Mouse (Mus musculus): Measurements from ENCODE around the gene Sorcs3.

The Sorcs3 gene

DNA sequence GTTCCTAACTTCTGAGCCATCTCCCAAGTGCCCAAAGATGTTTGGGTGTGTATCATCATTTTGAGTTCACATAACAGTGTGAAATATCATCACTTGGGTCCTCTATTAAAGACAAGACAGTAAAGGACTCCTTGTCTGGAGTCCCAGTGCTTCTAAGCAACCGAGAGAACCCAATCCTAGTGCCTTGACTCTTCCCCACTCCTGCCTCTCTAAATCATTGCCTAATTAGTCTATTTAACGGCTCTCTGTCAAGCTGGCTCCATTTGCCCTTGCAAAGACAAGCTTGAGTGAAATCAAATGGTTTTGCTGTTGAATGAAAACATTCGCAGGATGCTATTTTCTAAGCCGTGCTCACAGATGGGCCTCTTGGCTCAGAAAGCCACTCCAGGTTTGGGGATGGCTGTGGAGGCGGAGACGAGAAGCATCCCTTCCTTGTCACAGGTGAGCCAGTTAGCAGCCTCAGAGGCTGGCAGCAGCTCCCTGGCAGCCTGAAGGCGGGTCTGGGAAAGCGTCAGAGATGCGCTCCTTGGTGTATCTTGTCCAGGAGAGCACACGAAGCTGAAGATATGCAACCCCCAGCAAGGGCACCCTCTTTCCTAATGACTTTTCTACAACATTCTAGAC lies 79.9 kb downstream of the Sorcs3 start:
- DNase-seq (ENCODE audit: low read depth, low spot score), result no peak

DNA sequence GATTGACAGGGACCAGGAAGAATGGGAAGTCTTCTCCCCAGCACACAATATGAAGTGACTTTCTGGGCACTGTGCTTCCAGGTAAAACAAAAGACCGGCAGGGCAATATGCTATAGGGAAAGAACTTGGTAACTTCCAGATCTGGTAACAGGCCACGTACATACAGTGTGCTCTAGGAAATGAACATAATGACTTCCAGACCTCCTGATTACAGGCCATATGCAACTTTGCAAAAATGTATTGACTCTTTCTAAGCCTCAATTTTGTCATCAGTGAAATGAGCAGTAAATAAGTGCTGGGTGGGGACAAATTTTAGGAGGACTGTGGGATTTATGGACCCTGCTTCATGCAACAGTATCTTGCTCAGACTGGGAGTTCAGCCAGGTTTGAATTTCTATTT lies 88.4 kb downstream of the Sorcs3 start:
- DNase-seq (ENCODE audit: low read depth, low spot score), result no peak

- DNase-seq (ENCODE audit: low read depth, low spot score), result no peak
Measured at GRCm38 (mm10) chr19:48298384-48298783, 92.6 kb downstream of the Sorcs3 start.

DNA sequence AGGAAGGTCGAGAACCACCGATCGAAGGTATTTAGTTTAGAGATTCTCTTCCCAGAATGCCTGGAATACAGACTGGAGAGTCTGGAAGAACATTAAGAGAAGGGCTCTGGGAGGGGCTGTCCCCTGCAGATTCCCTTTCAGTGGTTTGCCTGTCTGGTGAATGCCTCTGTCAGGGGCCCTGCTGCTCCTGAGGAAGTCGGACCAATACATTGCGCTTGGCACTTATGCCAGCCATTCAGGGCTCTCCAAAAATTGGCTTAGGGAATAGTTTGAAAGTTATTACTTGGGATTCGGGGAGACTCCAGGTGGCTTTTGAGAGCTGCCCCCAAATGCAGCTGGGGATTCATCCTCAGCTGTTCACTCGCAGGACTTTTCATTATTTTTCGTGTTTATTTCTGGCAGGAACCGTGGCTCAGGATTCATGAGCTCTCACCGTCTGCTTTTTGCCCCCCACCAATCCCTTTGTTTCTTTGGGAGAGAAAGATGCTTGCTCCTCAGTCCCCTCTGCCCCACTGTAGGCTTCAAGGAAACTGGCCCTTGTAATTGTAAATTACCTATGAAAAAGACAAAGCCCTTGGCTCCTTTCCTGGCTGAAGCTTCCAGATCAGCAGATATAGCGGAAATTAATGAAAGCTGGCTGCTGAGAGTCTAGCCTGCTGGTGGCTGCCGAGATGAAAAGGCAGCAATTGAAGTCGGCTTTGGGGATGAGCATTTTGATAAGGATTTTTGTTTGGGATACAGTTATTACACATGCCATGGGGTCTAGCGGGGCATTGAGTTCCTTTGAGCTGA lies 94.8 kb downstream of the Sorcs3 start:
- no peak for DNase-seq (ENCODE audit: low read depth, low spot score)

DNA sequence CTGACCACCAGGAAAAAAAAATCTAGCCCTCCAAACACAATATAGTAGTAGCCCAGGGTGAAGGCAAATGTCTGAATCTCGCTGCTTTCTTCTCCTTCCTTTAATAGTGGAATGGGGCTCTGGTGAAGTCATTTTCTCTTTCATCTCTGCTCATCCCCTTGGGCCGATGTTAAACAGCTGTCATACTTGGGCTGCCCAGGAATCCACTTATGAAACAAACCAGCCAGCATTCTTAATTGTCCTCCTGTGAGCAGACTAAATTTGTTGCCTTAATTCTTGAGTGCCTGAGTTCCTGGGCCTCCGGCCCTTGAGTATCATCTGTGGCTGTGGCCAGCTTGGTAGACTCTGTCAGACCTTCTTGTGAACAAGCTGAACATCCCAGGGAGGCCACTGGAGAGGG lies 95.5 kb downstream of the Sorcs3 start:
- no peak for DNase-seq (ENCODE audit: low read depth, low spot score)

DNA sequence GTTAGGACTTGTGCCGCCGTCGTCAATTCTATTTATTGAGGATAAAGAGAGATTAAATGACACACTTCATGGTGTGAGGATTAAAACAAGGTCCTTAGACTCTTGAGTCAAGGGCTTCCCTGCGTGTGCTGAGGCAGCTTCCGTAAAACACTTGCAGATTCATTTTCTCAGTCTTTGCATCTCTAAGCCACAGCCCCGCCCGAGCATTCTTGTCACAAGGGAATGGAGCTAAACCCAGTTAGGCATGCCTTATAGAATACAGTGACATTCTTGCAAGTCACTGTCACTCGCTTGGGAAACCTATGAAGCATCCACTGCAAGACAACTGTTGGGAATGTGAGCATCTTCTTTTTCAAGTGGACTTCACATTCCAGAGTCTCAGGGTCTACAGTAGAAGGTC lies 102.5 kb downstream of the Sorcs3 start:
- DNase-seq (ENCODE audit: low read depth, low spot score), result no peak

DNA sequence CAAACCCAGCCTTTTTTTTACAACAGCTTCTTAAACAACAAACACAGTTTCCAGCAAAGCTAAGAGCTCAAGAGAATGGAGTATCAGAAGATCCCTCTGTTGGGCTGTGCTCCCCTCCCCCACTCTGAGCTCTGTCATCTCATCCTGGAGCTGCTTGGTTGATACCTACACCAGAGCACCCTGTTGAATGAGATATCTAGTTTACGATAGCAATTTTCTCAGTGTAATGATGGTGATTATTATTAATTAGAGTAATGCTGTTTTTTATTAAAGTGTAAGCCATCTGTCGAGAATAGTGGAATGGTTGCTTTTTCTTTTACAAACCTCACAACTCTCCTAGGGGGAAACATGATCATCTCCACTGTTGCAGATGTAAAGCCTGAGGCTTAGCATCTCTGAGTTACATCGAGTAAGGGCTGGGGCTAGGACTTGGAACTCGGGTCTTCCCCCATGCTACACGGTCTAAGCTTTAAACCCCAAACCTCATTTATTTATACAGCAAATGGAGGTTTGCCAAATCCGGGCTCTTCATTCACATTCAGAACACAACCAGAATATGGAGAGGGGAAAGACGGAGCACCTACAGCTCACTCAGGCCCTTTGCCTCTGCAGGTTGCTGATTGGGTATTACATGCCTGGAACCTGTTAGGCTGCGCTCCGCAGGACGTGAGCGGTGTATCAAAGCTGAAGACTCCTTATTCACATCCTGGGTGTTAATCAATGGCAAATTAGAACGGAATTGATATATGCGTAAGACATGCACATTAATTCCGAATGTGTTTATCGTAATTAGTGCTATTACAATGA lies 103.9 kb downstream of the Sorcs3 start:
- DNase-seq (ENCODE audit: low read depth, low spot score), result no peak

- DNase-seq (ENCODE audit: low read depth, low spot score), result no peak
Measured at GRCm38 (mm10) chr19:48310338-48310710, 104.5 kb downstream of the Sorcs3 start.

- no peak for DNase-seq (ENCODE audit: low read depth, low spot score)
Measured at GRCm38 (mm10) chr19:48313776-48314175, 108.0 kb downstream of the Sorcs3 start.

GRCm38 (mm10) chr19:48327115-48327514 lies 121.3 kb downstream of the Sorcs3 start:
- DNase-seq (ENCODE audit: low read depth, low spot score), result no peak

DNA sequence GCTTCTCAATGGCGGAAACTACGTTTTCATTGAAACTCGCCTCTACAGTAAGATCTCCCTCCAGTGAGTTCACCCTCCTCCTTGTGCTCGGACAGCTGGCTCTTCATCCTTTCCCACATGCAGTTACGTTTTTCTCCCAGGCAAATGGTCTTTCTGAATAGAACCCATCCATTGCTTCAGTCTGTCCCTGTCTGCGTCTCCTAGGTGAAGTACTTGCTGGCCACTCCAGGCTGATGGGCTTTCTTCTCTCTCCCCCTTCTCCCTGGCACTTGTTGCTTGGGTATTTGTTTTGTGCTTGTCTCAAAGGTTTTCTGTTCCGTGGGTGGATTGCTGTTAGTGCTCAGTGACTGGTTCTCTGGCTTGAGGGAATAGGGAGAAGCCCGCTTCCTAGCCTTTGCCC lies 122.3 kb downstream of the Sorcs3 start:
- no peak for DNase-seq (ENCODE audit: low read depth, low spot score)

DNA sequence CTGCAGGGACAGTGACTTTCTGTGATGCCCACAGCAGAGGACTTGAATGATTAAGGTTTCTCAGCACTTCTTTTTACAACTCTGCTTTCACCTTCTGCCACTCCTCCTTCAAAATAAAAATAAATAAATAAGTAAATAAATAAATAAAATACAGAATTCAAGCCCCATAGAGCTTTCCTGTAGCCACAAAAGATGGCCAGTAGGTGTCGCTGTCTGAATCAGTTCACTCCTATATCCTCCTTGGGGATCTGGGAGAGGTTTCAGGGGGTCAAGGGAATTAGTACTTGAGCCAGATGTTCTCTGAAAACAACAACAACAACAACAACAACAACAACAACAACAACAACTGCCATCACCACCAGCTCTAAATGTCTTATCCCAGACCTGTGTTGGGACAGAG lies 125.8 kb downstream of the Sorcs3 start:
- no peak for DNase-seq (ENCODE audit: low read depth, low spot score)

DNA sequence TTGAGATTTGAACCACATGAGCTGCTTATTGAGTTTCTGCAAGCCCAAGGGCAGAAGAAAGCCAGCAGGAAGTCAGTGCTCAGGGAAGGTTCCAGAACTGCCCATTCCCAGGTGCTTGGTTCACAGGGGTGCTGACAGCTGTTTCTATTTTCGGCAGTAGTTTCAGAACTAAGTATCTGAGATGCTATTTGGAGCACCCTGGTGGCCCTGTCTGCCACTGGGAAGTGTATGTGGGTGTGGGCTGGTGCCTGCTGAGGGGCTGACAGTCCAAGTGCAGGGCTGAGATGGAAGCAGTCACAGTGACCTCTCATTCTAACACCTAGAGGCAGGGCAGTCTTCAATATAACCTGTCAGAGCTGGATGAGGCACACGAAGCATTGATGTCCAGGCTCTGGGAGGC lies 127.3 kb downstream of the Sorcs3 start:
- DNase-seq (ENCODE audit: low read depth, low spot score), result no peak

- DNase-seq (ENCODE audit: low read depth, low spot score), result no peak
Measured at GRCm38 (mm10) chr19:48337461-48337860, 131.6 kb downstream of the Sorcs3 start.

DNA sequence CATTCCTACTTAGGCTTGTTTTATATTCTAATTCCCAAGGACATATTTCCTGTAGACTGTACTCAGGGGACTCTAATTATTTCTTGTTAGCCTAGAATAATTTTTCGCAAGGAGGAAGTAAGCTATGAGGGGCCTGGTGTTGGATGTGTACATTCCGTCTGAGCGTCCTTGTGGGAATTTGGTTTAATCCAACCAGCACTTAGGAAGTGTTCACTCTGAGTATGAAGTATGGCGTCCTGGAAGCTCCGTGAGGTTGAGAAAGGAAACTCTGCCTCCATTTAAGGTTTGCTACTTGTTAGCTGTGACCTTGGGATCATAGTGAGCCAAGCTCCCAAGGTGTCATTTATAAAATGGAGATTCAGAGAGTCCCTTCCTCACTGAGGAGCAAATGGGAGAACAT lies 132.3 kb downstream of the Sorcs3 start:
- no peak for DNase-seq (ENCODE audit: low read depth, low spot score)

- DNase-seq (ENCODE audit: low read depth, low spot score), result no peak
Measured at GRCm38 (mm10) chr19:48342770-48343169, 136.9 kb downstream of the Sorcs3 start.

DNA sequence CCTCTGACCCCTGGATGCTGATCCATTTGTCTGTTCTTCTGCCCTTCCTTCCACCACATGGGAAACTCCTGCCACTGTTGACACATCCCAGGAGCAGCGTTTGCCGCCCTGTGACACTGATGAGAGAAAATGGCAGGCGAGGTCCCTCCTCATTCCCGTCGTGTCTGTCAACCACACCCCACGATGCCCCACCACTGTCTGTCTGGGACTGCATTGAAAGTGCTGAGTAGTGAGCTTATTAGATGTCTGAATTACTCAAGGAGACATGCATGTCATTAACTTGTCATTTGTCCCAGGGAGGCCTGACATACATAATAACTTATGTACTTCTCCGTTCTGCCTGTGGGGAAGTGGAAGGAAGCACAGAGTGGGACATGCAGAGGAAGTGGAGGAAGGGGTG lies 137.6 kb downstream of the Sorcs3 start:
- DNase-seq (ENCODE audit: low read depth, low spot score), result no peak

DNA sequence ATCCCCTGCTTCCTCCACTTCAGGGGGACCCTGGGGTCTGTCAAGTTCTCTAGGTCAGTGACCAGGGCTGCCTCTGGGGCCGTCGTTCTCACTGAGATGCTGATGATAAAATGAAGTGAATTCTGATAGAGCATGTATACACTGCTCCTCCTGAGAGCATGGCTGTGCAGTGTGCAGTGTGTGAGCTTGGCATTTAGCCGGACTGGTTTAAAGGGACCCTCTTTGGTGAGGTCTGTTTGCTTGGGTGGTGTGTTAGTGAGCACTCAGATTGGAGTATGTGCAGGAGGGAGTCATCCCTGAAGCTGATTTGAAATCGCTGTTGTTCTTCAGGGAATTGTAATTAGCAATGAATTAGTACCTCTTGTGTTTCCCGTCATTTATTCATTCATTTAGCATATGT lies 141.3 kb downstream of the Sorcs3 start:
- DNase-seq (ENCODE audit: low read depth, low spot score), result no peak

DNA sequence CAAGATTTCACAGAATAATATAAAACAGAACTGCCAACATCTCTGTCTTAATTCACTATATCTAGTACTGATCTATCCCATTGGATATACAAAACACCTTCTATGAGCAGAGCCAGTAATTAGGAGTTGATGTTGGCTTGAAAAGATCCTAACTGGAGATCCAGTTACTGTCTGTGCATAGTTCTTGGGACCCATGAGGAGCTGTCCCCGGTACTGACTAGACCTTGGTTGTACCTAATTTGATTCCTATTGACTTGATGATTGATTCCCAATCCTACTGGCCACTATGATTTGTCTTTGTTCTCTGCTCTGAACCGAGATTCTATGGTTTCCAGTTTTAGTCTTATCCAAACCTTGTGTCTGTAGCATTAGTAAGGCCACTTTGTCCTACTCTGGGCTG lies 151.0 kb downstream of the Sorcs3 start:
- no peak for DNase-seq (ENCODE audit: low read depth, low spot score)

- DNase-seq (ENCODE audit: low read depth, low spot score), result no peak
Measured at GRCm38 (mm10) chr19:48362167-48362566, 156.3 kb downstream of the Sorcs3 start.

DNA sequence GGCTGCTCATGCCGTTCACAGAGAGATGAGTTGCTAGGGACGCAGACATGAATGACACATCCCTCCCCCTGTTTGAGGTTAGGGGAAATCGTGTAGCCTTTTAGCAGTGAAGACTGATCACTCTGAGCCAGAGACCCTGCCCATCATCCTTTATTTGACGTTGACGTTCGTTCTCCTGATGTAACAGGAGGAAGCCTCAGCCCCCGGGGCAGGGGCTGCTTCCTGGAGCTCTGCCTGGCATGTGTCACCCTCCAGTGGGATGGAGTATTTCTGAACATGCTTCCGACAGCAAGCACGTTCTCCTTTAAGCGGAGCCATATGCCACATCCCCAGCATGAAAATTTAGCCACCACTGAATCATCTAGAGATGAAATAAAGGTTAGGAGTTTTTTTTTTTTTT lies 162.2 kb downstream of the Sorcs3 start:
- no peak for DNase-seq (ENCODE audit: low read depth, low spot score)

DNA sequence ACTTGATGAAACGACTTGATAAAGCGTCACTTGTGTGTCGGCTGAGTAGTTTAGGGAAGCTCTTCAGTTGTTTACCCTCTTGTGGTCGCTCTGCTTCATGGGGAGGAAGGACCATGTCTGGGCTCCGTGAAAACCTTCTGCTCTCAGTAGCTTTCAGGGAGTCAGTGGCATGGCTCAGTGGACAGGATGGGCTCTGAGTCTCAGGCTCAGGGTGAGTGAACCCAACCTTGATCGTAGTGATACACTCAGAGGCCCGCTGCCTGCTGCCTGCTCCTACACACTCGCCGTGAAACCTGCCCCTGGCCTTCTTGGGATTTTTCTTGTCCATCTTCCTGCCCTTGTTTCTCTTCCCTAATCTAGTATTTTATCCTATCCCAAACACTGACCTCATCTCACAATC lies 166.0 kb downstream of the Sorcs3 start:
- DNase-seq (ENCODE audit: low read depth, low spot score), result no peak

Measured in c-Kit-negative CD71-positive TER-119-positive erythroid progenitor cells, embryonic 14.5 days (primary cell).